Mouse (Mus musculus) lung, postnatal 25 days (tissue): ENCODE data around the gene Stx18.

Source experiments
- DNase-seq: peaks from one replicate; pipeline ENCODE4 v3.0.0; 2022; ENCODE audit warnings: low spot score

The Stx18 gene

GRCm38 (mm10) chr5:38129339-38129738 is 90.8 kb downstream of the Stx18 start:
- DNase-seq = no peak

- no peak for DNase-seq
Measured at GRCm38 (mm10) chr5:38136247-38136646, 97.7 kb downstream of the Stx18 start.

GRCm38 (mm10) chr5:38137163-38137562 is 98.6 kb downstream of the Stx18 start:
- DNase-seq = no peak

GRCm38 (mm10) chr5:38140893-38141292 is 102.4 kb downstream of the Stx18 start:
- no peak for DNase-seq

- DNase-seq = peak; percentile 87
Measured at GRCm38 (mm10) chr5:38146524-38146923, 108.0 kb downstream of the Stx18 start.

- no peak for DNase-seq
Measured at GRCm38 (mm10) chr5:38151264-38151663, 112.7 kb downstream of the Stx18 start.

- DNase-seq = no peak
Measured at GRCm38 (mm10) chr5:38152201-38153108, 113.9 kb downstream of the Stx18 start.

- no peak for DNase-seq
Measured at GRCm38 (mm10) chr5:38153636-38154035, 115.1 kb downstream of the Stx18 start.

- DNase-seq = no peak
Measured at GRCm38 (mm10) chr5:38157481-38158020, 119.0 kb downstream of the Stx18 start.

- no peak for DNase-seq
Measured at GRCm38 (mm10) chr5:38158501-38158946, 120.0 kb downstream of the Stx18 start.

- peak; percentile 23 for DNase-seq
Measured at GRCm38 (mm10) chr5:38158947-38159633, 120.5 kb downstream of the Stx18 start.

GRCm38 (mm10) chr5:38159634-38160413 is 121.3 kb downstream of the Stx18 start, which contains the start of gene Nsg1:
Gene Nsg1 (minus strand): TSS chr5:38159907.
- no peak for DNase-seq

GRCm38 (mm10) chr5:38168497-38168896 is 130.0 kb downstream of the Stx18 start:
- DNase-seq = no peak

GRCm38 (mm10) chr5:38173766-38174165 is 135.2 kb downstream of the Stx18 start:
- DNase-seq = no peak

GRCm38 (mm10) chr5:38174256-38174912 is 135.8 kb downstream of the Stx18 start:
- DNase-seq = no peak

GRCm38 (mm10) chr5:38184688-38185285 is 146.2 kb downstream of the Stx18 start:
- no peak for DNase-seq

GRCm38 (mm10) chr5:38187006-38187405 is 148.5 kb downstream of the Stx18 start:
- no peak for DNase-seq
